Mouse (Mus musculus): ENCODE data around the gene Pym1.

- TF ChIP-seq CTCF (IDR thresholded peaks at IDR 0.05; ENCODE audit: low read depth) (no peak), EP300 (IDR thresholded peaks at IDR 0.05; ENCODE audit: low read depth) (no peak)
Observed at GRCm38 (mm10) chr10:128700712-128701111, 47.0 kb upstream of the Pym1 start.
